Mouse (Mus musculus) cortical plate, adult 2 months (tissue): ENCODE data around the gene Unc5cl. TPM values are rescaled to one million over a fixed set of nuclear protein-coding genes. Genes with fewer than 3 reads are reported as not detected.

Experiments
- H3K27ac ChIP-seq: fragments of 200-500 bp; 2 replicates; pipeline ENCODE4 v1.5.1; 2012; ENCODE audit warnings: low read length, control low read depth, inconsistent platforms; ENCODE audit not compliant: insufficient read depth
- H3K4me1 ChIP-seq: fragments of 200-500 bp; 2 replicates; pipeline ENCODE4 v1.6.1; 2011; ENCODE audit warnings: low read length; ENCODE audit not compliant: control insufficient read depth, insufficient read depth
- H3K4me3 ChIP-seq: fragments of 200-500 bp; 2 replicates; pipeline ENCODE4 v1.5.1; 2011; ENCODE audit warnings: mild to moderate bottlenecking, low read length, control low read depth; ENCODE audit not compliant: insufficient read depth
- CTCF ChIP-seq: fragments of 200-500 bp; IDR thresholded peaks from 2 replicates; pipeline ENCODE4 v1.5.1; 2011; ENCODE audit warnings: mild to moderate bottlenecking, control low read depth, low read length; ENCODE audit not compliant: insufficient read depth; ENCODE audit errors: extremely low read depth
- POLR2A ChIP-seq: fragments of 200-500 bp; IDR thresholded peaks from 2 replicates; pipeline ENCODE4 v1.6.1; 2011; ENCODE audit warnings: mild to moderate bottlenecking, low read length, control low read depth; ENCODE audit not compliant: insufficient read depth; ENCODE audit errors: extremely low read depth
- polyA plus RNA-seq: library from polyadenylated mRNA; depleted of rRNA; stranded (reverse); fragments of >200 nt; gene quantifications from 2 replicates; pipeline ENCODE4 v1.2.3, GENCODE M21; 2012

Gene Unc5cl
- polyA plus RNA-seq, 1 experiment: 0.21 TPM

- Histone ChIP-seq H3K27ac (no peak overlapping the region), H3K4me1 (no peaks in the 10 kb centered on the region), H3K4me3 (no peak overlapping the region)
- TF ChIP-seq POLR2A: no peak
- TF ChIP-seq CTCF: no peak
Observed at GRCm38 (mm10) chr17:48450666-48451352, 3.9 kb upstream of the Unc5cl start.

GRCm38 (mm10) chr17:48451353-48451675, 3.4 kb upstream of the Unc5cl start, which contains the start of gene Tspo2:
TSS of gene Tspo2 (minus strand) at chr17:48451522.
- H3K4me1 ChIP-seq: no peaks in the 10 kb centered on the region
- H3K27ac ChIP-seq: no peak within 1 kb of the TSS
- TF ChIP-seq CTCF (no peak), POLR2A (no peak)
- no peak within 1 kb of the TSS for H3K4me3 ChIP-seq

GRCm38 (mm10) chr17:48451753-48452444, 2.8 kb upstream of the Unc5cl start:
- Histone ChIP-seq H3K4me1 (no peaks in the 10 kb centered on the region), H3K4me3 (no peak overlapping the region), H3K27ac (no peak overlapping the region)
- TF ChIP-seq POLR2A: no peak
- TF ChIP-seq CTCF: no peak

GRCm38 (mm10) chr17:48453489-48453888, 1.2 kb upstream of the Unc5cl start:
- TF ChIP-seq CTCF (no peak), POLR2A (no peak)
- H3K4me3 ChIP-seq: no peak overlapping the region

GRCm38 (mm10) chr17:48454190-48454589, 511 bp upstream of the Unc5cl start:
- TF ChIP-seq CTCF (no peak), POLR2A (no peak)
- no peak overlapping the region for H3K27ac ChIP-seq
- no peak overlapping the region for H3K4me3 ChIP-seq
- no peaks in the 10 kb centered on the region for H3K4me1 ChIP-seq

More at GRCm38 (mm10) chr17:48453489-48453888, 1.2 kb upstream of the Unc5cl start:
- H3K27ac ChIP-seq: no peak overlapping the region
- H3K4me1 ChIP-seq: no peaks in the 10 kb centered on the region

GRCm38 (mm10) chr17:48455955-48456354, 1.3 kb downstream of the Unc5cl start:
- no peak overlapping the region for H3K4me3 ChIP-seq
- H3K4me1 ChIP-seq: no peaks in the 10 kb centered on the region
- TF ChIP-seq POLR2A: no peak
- TF ChIP-seq CTCF: no peak
- no peak overlapping the region for H3K27ac ChIP-seq

- no peak overlapping the region for H3K27ac ChIP-seq
- no peak overlapping the region for H3K4me3 ChIP-seq
- no peaks in the 10 kb centered on the region for H3K4me1 ChIP-seq
- no peak for TF ChIP-seq CTCF
- TF ChIP-seq POLR2A: no peak
Observed at GRCm38 (mm10) chr17:48457971-48458653, 3.4 kb downstream of the Unc5cl start.

- Histone ChIP-seq H3K4me1 (no peaks in the 10 kb centered on the region), H3K27ac (no peak overlapping the region), H3K4me3 (no peak overlapping the region)
- TF ChIP-seq CTCF: no peak
- no peak for TF ChIP-seq POLR2A
Observed at GRCm38 (mm10) chr17:48462096-48462495, 7.4 kb downstream of the Unc5cl start.

- H3K4me1 ChIP-seq: no peaks in the 10 kb centered on the region
- H3K4me3 ChIP-seq: no peak overlapping the region
- no peak overlapping the region for H3K27ac ChIP-seq
- TF ChIP-seq POLR2A (no peak), CTCF (no peak)
Observed at GRCm38 (mm10) chr17:48463391-48463790, 8.7 kb downstream of the Unc5cl start.
